Mouse (Mus musculus) heart, embryonic 14.5 days (tissue): ENCODE measurements around the gene Fbxo17. TPM values are rescaled to one million over a fixed set of nuclear protein-coding genes. Genes with fewer than 3 reads are reported as not detected.

Experiments used
- ATAC-seq: fragments of 200-750 bp; cut with Nextera tagmentation; 2 replicates; pipeline ENCODE4 v1.8.0; 2017; ENCODE audit warnings: low read depth, moderate TSS enrichment; ENCODE audit not compliant: insufficient number of reproducible peaks, insufficient read depth, low FRiP score
- H3K27ac ChIP-seq, 2 experiments: fragments of 200-500 bp in 1 of 2; fragments of 300-500 bp in 1 of 2; sonication (generic) in 1 of 2; replicated peaks in 1 of 2; 2 replicates each; pipeline ENCODE4 v1.5.1; 2012 to 2014; ENCODE audit warnings: low read depth in 2 of 2, low read length in 2 of 2, control low read depth in 1 of 2, mild to moderate bottlenecking in 1 of 2, mixed read lengths in 1 of 2; ENCODE audit not compliant: control insufficient read depth in 1 of 2, insufficient read depth in 1 of 2
- H3K27me3 ChIP-seq: fragments of 300-500 bp; sonication (generic); 2 replicates; pipeline ENCODE4 v1.6.1; 2014; ENCODE audit warnings: mild to moderate bottlenecking, low read length, control low read depth; ENCODE audit not compliant: control insufficient read depth, insufficient read depth
- H3K36me3 ChIP-seq: fragments of 300-500 bp; sonication (generic); 2 replicates; pipeline ENCODE4 v1.6.1; 2014; ENCODE audit warnings: mild to moderate bottlenecking, control low read depth, low read length, mixed read lengths; ENCODE audit not compliant: control insufficient read depth, insufficient read depth
- H3K4me1 ChIP-seq, 2 experiments: fragments of 200-500 bp in 1 of 2; fragments of 300-500 bp in 1 of 2; sonication (generic) in 1 of 2; 2 replicates each; pipeline ENCODE4 v1.6.1; 2012 to 2014; ENCODE audit warnings: low read length in 2 of 2, control low read depth in 1 of 2, mixed read lengths in 1 of 2; ENCODE audit not compliant: control insufficient read depth in 2 of 2, insufficient read depth in 2 of 2
- H3K4me2 ChIP-seq: fragments of 300-500 bp; sonication (generic); 2 replicates; pipeline ENCODE4 v1.6.1; 2014; ENCODE audit warnings: mild to moderate bottlenecking, low read length
- H3K4me3 ChIP-seq, 2 experiments: fragments of 200-500 bp in 1 of 2; fragments of 300-500 bp in 1 of 2; sonication (generic) in 1 of 2; 2 replicates each; pipeline ENCODE4 v1.5.1; 2012 to 2014; ENCODE audit warnings: low read length in 2 of 2, mild to moderate bottlenecking in 2 of 2, control low read depth in 1 of 2, low read depth in 1 of 2, moderate library complexity in 1 of 2; ENCODE audit not compliant: control insufficient read depth in 1 of 2, insufficient read depth in 1 of 2
- H3K9ac ChIP-seq: fragments of 300-500 bp; sonication (generic); 2 replicates; pipeline ENCODE4 v1.6.1; 2014; ENCODE audit warnings: mild to moderate bottlenecking, low read length
- H3K9me3 ChIP-seq: fragments of 300-500 bp; sonication (generic); 2 replicates; pipeline ENCODE4 v1.6.1; 2016; ENCODE audit warnings: low read length, control low read depth; ENCODE audit not compliant: control insufficient read depth
- WGBS: fragments of 180-500 bp; shearing (Covaris S2); extraction: QIAGEN DNeasy Blood & Tissue Kit; methylation state at CpG from one replicate; pipeline ENCODE4 v1.1.7; 2014; 5-methylcytosine and 5-hydroxymethylcytosine counted together
- polyA plus RNA-seq: library from polyadenylated mRNA; unstranded; fragments of >200 nt; fragmentation: Nextera tagmentation; extraction: Ambion mirVana; gene quantifications from 2 replicates; pipeline ENCODE4 v1.2.1, GENCODE M21; 2014

Gene Fbxo17
- polyA plus RNA-seq, 1 experiment from 2014 or later = 8.6 TPM

GRCm38 (mm10) chr7:28732341-28733142, 15.9 kb downstream of the Fbxo17 start:
- Histone ChIP-seq H3K4me3 (peak overlapping the region; percentile 48 to 57), H3K27me3 (no peaks in the 10 kb centered on the region), H3K4me1 (peaks cover 7 to 8% of the 10 kb centered on the region in 2 experiments), H3K36me3 (peaks cover 24% of the 10 kb centered on the region), H3K9ac (peak overlapping the region; percentile 56), H3K27ac (no peak overlapping the region), H3K9me3 (peaks cover 6% of the 10 kb centered on the region), H3K4me2 (peak overlapping the region; percentile 87)
- WGBS = 3% methylated on average over 58 of the region's 58 CpGs
- peak; percentile 76 for ATAC-seq

- Histone ChIP-seq H3K4me2 (peak overlapping the region; percentile 87), H3K27me3 (no peaks in the 10 kb centered on the region), H3K4me3 (peak overlapping the region; percentile 48 to 57), H3K9me3 (peaks cover 6% of the 10 kb centered on the region), H3K4me1 (peaks cover 7 to 8% of the 10 kb centered on the region in 2 experiments), H3K27ac (no peak overlapping the region), H3K36me3 (peaks cover 30% of the 10 kb centered on the region), H3K9ac (peak overlapping the region; percentile 56; the same call in 1 of the 2 replicates)
- no peak for ATAC-seq
- 19% methylated on average over 11 of the region's 11 CpGs for WGBS
Observed at GRCm38 (mm10) chr7:28733211-28733610, 16.6 kb downstream of the Fbxo17 start.

- Histone ChIP-seq H3K4me1 (peaks cover 8 to 10% of the 10 kb centered on the region in 2 experiments), H3K4me2 (no peak overlapping the region), H3K27ac (no peak overlapping the region), H3K9me3 (peaks cover 6% of the 10 kb centered on the region), H3K9ac (no peak overlapping the region), H3K27me3 (no peaks in the 10 kb centered on the region), H3K4me3 (no peak overlapping the region), H3K36me3 (peaks cover 48% of the 10 kb centered on the region)
- whole genome bisulfite sequencing = 75% methylated on average over 6 of the region's 6 CpGs
- no peak for ATAC-seq
Observed at GRCm38 (mm10) chr7:28735701-28736100, 19.1 kb downstream of the Fbxo17 start.

GRCm38 (mm10) chr7:28739829-28740228, 23.2 kb downstream of the Fbxo17 start:
- Histone ChIP-seq H3K27me3 (no peaks in the 10 kb centered on the region), H3K27ac (no peak overlapping the region), H3K4me3 (no peak overlapping the region), H3K9me3 (no peaks in the 10 kb centered on the region), H3K4me2 (no peak overlapping the region), H3K4me1 (peaks cover 5 to 14% of the 10 kb centered on the region in 2 experiments), H3K36me3 (peaks cover 56% of the 10 kb centered on the region), H3K9ac (no peak overlapping the region)
- ATAC-seq = no peak
- 93% methylated on average over 21 of the region's 21 CpGs for WGBS

DNA sequence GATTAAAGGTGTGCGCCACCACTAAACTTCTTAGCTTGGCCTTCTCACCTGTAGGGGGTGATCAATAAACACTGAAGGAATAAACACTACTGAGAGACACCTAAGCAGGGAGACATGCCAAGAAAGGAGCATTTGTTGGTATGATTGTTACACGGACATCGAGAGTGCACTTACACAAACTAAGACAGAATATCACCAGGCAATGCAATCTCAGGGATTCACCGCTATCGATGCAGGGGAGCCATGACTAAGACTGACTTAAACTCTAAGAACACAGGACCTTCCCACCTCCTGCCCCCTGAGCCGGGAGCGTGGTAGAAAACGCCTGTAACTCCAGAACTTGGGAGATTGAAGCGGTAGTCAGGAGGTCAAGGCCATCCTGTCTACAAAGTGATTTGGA, 24.3 kb downstream of the Fbxo17 start:
- peaks cover 56% of the 10 kb centered on the region for H3K36me3 ChIP-seq
- H3K4me1 ChIP-seq = peaks cover 5 to 14% of the 10 kb centered on the region in 2 experiments
- H3K9me3 ChIP-seq = no peaks in the 10 kb centered on the region
- peak overlapping the region; percentile 66 to 73 for H3K27ac ChIP-seq
- peak overlapping the region; percentile 95 for H3K4me2 ChIP-seq
- 28% methylated on average over 9 of the region's 9 CpGs for WGBS
- peak overlapping the region; percentile 88 for H3K9ac ChIP-seq
- no peaks in the 10 kb centered on the region for H3K27me3 ChIP-seq
- ATAC-seq = no peak
- peak overlapping the region; percentile 76 to 96 for H3K4me3 ChIP-seq

DNA sequence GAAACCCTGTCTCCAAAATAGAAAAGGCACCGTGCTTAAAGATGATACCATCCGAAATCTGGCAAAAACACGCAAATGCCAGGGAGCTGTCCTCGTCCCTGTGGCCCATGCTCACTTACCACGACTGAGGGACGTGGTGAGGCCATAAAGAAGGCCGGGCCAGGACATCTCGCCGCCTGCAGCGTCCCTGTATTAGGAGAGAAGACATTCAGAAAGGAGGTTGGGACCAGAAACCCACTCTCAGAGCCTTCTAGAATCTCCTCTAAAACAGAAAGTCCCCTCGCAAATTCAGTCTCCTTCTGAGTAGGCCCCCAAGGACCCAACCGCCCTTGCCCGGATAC, 24.7 kb downstream of the Fbxo17 start:
- H3K9ac ChIP-seq = peak overlapping the region; percentile 88
- peaks cover 56% of the 10 kb centered on the region for H3K36me3 ChIP-seq
- WGBS = 3% methylated on average over 13 of the region's 13 CpGs
- peak overlapping the region; percentile 66 to 73 for H3K27ac ChIP-seq
- peaks cover 5 to 14% of the 10 kb centered on the region in 2 experiments for H3K4me1 ChIP-seq
- no peaks in the 10 kb centered on the region for H3K27me3 ChIP-seq
- 0 out of 2 replicates have a peak, but pooled peaks have one; percentile 2 for ATAC-seq
- H3K4me3 ChIP-seq = peak overlapping the region; percentile 76 to 96
- H3K4me2 ChIP-seq = peak overlapping the region; percentile 95
- no peaks in the 10 kb centered on the region for H3K9me3 ChIP-seq

DNA sequence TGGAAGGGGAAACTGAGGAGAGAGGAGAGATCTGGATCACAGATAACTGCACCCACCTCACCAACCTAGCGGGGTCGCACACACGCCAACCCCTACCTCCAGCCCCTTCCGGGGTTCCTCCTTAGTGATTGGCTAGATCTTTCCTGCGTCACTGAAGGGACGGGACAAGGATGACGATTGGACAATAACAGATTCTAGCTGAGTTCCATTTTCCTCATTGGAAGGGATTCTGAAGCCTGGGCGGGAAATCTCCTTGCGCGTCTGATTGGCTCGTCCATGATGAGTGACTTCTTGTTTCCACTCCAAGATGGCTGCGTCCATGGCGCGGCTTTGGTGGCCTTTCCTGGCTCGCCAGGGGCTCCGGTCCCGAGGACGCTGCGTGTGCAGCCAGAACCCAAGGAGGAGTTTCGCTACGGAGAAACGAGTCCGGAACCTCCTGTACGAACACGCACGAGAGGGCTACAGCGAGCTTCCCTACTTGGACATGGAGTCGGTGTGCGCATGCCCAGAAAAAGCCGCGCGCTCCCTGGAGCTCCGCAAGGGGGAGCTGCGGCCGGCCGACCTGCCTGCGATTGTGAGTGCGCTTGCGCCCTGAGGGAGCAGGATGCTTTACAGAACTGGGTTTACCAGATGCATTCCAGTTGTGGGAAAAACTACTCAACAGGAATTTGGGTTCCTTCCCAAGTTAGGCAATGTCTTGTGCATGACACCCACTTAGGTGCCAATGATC, 25.3 kb downstream of the Fbxo17 start, which contains the start of the genes Mrps12 and Sars2:
Gene Mrps12, minus strand, starts transcription at position 112 of the 730 bp plus-strand sequence.
Gene Sars2, plus strand, starts transcription at position 284 of the 730 bp plus-strand sequence.
- H3K4me1 ChIP-seq = peaks cover 5 to 14% of the 10 kb centered on the region in 2 experiments
- H3K4me3 ChIP-seq = peak within 1 kb of the TSS; percentile 76 to 96
- ATAC-seq = peak; percentile 98
- H3K27ac ChIP-seq = peak within 1 kb of the TSS; percentile 78 to 91
- H3K9ac ChIP-seq = peak within 1 kb of the TSS; percentile 88
- peaks cover 56% of the 10 kb centered on the region for H3K36me3 ChIP-seq
- peak within 1 kb of the TSS; percentile 95 for H3K4me2 ChIP-seq
- H3K9me3 ChIP-seq = no peaks in the 10 kb centered on the region
- WGBS = 0% methylated on average over 39 of the region's 39 CpGs
- H3K27me3 ChIP-seq = no peaks in the 10 kb centered on the region
